Mouse (Mus musculus): ENCODE data around the gene Dennd2c.
"Not testable (repeated sequence)": the region's sequence is repeated elsewhere in the genome, so short reads cannot be mapped to it uniquely, and the experiment has no call there.

Dennd2c gene

DNA sequence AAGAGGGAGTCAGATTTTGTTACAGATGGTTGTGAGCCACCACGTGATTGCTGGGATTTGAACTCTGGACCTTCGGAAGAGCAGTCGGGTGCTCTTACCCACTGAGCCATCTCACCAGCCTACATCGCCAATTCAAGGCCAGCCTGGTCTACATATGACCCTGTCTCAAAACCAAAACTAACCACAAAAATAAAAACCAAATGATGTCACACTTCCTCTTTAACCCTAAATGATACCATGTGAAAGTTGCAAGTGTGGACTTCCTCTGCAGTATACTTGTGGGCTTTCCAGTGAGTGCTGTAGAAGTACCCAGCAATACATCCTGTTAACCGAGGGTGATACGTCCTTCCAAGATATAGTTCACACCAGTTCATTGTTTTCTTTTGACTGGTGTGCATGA is 104.0 kb downstream of the Dennd2c start:
- in situ Hi-C loops (cut with MboI; ENCODE audit: unreplicated experiment in 2 of 2) = no loop called here

GRCm38 (mm10) chr3:103207749-103208148 is 105.3 kb downstream of the Dennd2c start:
- in situ Hi-C loops (cut with MboI; ENCODE audit: unreplicated experiment in 2 of 2) = no loop called here

DNA sequence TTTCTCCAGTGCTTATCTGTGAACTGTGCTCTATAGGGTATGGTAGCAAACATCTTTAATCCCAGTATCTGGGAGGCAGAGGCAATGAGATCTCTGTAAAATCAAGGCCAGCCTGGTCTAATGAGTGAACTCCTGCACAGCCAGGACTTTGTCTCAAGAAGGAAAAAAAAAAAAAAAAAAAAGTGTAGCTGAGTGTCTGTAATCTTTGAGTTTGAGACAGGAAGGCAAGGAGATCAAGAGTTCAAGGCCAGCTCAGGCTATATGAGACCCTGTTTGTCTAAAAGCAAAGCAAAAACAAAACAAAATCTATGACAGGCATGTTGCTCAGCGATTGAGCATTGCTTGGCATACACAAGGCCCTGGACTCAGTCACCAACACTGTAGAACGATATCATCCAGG is 105.8 kb downstream of the Dennd2c start:
- in situ Hi-C loops (cut with MboI; ENCODE audit: unreplicated experiment in 2 of 2) = no loop called here

- in situ Hi-C loops (cut with MboI; ENCODE audit: unreplicated experiment in 2 of 2) = no loop called here
Observed at GRCm38 (mm10) chr3:103211101-103211500, 108.7 kb downstream of the Dennd2c start.

- in situ Hi-C loops (cut with MboI; ENCODE audit: unreplicated experiment in 2 of 2) = no loop called here
Observed at GRCm38 (mm10) chr3:103212142-103212541, 109.7 kb downstream of the Dennd2c start.

GRCm38 (mm10) chr3:103213537-103213936 is 111.1 kb downstream of the Dennd2c start:
- in situ Hi-C loops (cut with MboI; ENCODE audit: unreplicated experiment in 2 of 2) = no loop called here

GRCm38 (mm10) chr3:103214593-103215285 is 112.3 kb downstream of the Dennd2c start:
- in situ Hi-C loops (cut with MboI; ENCODE audit: unreplicated experiment in 2 of 2) = no loop called here

GRCm38 (mm10) chr3:103215399-103215798 is 113.0 kb downstream of the Dennd2c start:
- in situ Hi-C loops (cut with MboI; ENCODE audit: unreplicated experiment in 2 of 2) = not testable (repeated sequence)

Measured in v-Abl transformed pro-B cells (cell line).